Mouse (Mus musculus) midbrain, postnatal 0 days (tissue): ENCODE data around the gene Snx8. TPM values are rescaled to one million over a fixed set of nuclear protein-coding genes. Genes with fewer than 3 reads are reported as not detected.

Experiments used
- ATAC-seq: fragments of 200-750 bp; cut with Nextera tagmentation; 2 replicates; pipeline ENCODE4 v1.8.0; 2017; ENCODE audit warnings: moderate number of reproducible peaks, mild to moderate bottlenecking, moderate TSS enrichment, moderate library complexity; ENCODE audit not compliant: low FRiP score
- DNase-seq: peaks from one replicate; pipeline ENCODE4 v3.0.0-alpha.2; 2015; ENCODE audit warnings: low spot score
- H3K27ac ChIP-seq: fragments of 300-500 bp; sonication (generic); 2 replicates; pipeline ENCODE4 v1.5.1; 2014; ENCODE audit warnings: low read depth, mild to moderate bottlenecking, low read length, mixed read lengths
- H3K27me3 ChIP-seq: fragments of 300-500 bp; sonication (generic); 2 replicates; pipeline ENCODE4 v1.6.1; 2014; ENCODE audit warnings: low read length, control low read depth, mixed read lengths; ENCODE audit not compliant: insufficient read depth
- H3K36me3 ChIP-seq: fragments of 300-500 bp; sonication (generic); 2 replicates; pipeline ENCODE4 v1.6.1; 2014; ENCODE audit warnings: low read length, control low read depth, mixed read lengths; ENCODE audit not compliant: insufficient read depth
- H3K4me1 ChIP-seq: fragments of 300-500 bp; sonication (generic); 2 replicates; pipeline ENCODE4 v1.6.1; 2014; ENCODE audit warnings: mild to moderate bottlenecking, control low read depth, antibody characterized with exemption, low read length, mixed read lengths; ENCODE audit not compliant: insufficient read depth
- H3K4me2 ChIP-seq: fragments of 300-500 bp; sonication (generic); 2 replicates; pipeline ENCODE4 v1.6.1; 2014; ENCODE audit warnings: low read depth, mild to moderate bottlenecking, low read length, mixed read lengths; ENCODE audit not compliant: poor library complexity, severe bottlenecking
- H3K4me3 ChIP-seq: fragments of 300-500 bp; sonication (generic); 2 replicates; pipeline ENCODE4 v1.5.1; 2014; ENCODE audit warnings: low read depth, mild to moderate bottlenecking, low read length, moderate library complexity
- H3K9ac ChIP-seq: fragments of 300-500 bp; sonication (generic); replicated peaks from 2 replicates; pipeline ENCODE4 v1.6.1; 2014; ENCODE audit warnings: mild to moderate bottlenecking, low read length, moderate library complexity, mixed read lengths; ENCODE audit not compliant: poor library complexity, severe bottlenecking
- H3K9me3 ChIP-seq: fragments of 300-500 bp; sonication (generic); 2 replicates; pipeline ENCODE4 v1.6.1; 2016; ENCODE audit warnings: low read length, control low read depth
- CTCF ChIP-seq: IDR thresholded peaks from 2 replicates; pipeline ENCODE4 v1.5.1; 2016; ENCODE audit warnings: antibody characterized with exemption, mild to moderate bottlenecking
- WGBS: fragments of 180-500 bp; shearing (Covaris S2); extraction: QIAGEN DNeasy Blood & Tissue Kit; methylation state at CpG from one replicate; pipeline ENCODE4 v1.1.7; 2014; 5-methylcytosine and 5-hydroxymethylcytosine counted together
- polyA plus RNA-seq: library from polyadenylated mRNA; unstranded; fragments of >200 nt; fragmentation: Nextera tagmentation; extraction: Ambion mirVana; gene quantifications from 2 replicates; pipeline ENCODE4 v1.2.1, GENCODE M21; 2015
- total RNA-seq: library from RNA; depleted of rRNA; stranded (reverse); fragments of >200 nt; gene quantifications from 2 replicates; pipeline ENCODE4 v1.2.3, GENCODE M21; 2014

Snx8 gene
- total and polyA plus RNA-seq, 2 experiments from 2014 or later: 46.9 to 86.8 TPM

DNA sequence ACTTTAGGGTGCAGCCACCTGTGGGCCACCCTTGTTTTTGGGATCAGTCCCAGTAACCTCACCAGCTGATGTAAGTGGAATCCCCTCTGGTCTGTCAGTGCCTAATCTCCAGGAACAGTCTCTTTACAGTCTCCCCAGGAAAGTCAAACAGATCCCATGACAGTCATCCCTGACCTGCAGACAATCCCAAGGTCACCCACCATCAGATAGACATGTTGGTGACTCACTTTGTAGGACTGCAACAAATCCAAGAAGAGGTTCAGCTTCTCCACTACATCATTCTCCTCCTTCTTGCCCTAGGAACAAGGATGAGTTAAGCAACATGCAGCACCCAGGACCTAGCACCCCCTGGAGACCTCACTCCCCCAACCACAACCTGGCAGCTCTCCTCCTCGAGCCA lies 43.0 kb downstream of the Snx8 start:
- H3K27me3 ChIP-seq: no peaks in the 10 kb centered on the region
- ATAC-seq: no peak
- H3K4me2 ChIP-seq: no peak overlapping the region
- no peak overlapping the region for H3K9ac ChIP-seq
- H3K4me1 ChIP-seq: no peaks in the 10 kb centered on the region
- H3K4me3 ChIP-seq: no peak overlapping the region
- DNase-seq: no peak
- no peak for TF ChIP-seq CTCF
- H3K27ac ChIP-seq: no peak overlapping the region
- H3K9me3 ChIP-seq: no peaks in the 10 kb centered on the region
- WGBS: 89% methylated on average over 1 of the region's 1 CpGs
- peaks cover 35% of the 10 kb centered on the region for H3K36me3 ChIP-seq

- Histone ChIP-seq H3K4me3 (no peak overlapping the region), H3K27ac (no peak overlapping the region), H3K4me1 (no peaks in the 10 kb centered on the region), H3K36me3 (peaks cover 42% of the 10 kb centered on the region), H3K27me3 (no peaks in the 10 kb centered on the region), H3K9me3 (no peaks in the 10 kb centered on the region), H3K9ac (no peak overlapping the region), H3K4me2 (no peak overlapping the region)
- no peak for DNase-seq
- WGBS: 93% methylated on average over 4 of the region's 4 CpGs
- TF ChIP-seq CTCF: no peak
- no peak for ATAC-seq
Measured at GRCm38 (mm10) chr5:140345244-140345643, 43.8 kb downstream of the Snx8 start.

- Histone ChIP-seq H3K27ac (no peak overlapping the region), H3K9ac (no peak overlapping the region), H3K4me2 (no peak overlapping the region), H3K36me3 (peaks cover 53% of the 10 kb centered on the region), H3K27me3 (no peaks in the 10 kb centered on the region), H3K4me1 (no peaks in the 10 kb centered on the region), H3K4me3 (no peak overlapping the region), H3K9me3 (no peaks in the 10 kb centered on the region)
- TF ChIP-seq CTCF: peak; percentile 33; the same call in 1 of the 2 replicates
- WGBS: 91% methylated on average over 4 of the region's 4 CpGs
- no peak for ATAC-seq
- DNase-seq: no peak
Measured at GRCm38 (mm10) chr5:140342880-140343279, 46.2 kb downstream of the Snx8 start.

DNA sequence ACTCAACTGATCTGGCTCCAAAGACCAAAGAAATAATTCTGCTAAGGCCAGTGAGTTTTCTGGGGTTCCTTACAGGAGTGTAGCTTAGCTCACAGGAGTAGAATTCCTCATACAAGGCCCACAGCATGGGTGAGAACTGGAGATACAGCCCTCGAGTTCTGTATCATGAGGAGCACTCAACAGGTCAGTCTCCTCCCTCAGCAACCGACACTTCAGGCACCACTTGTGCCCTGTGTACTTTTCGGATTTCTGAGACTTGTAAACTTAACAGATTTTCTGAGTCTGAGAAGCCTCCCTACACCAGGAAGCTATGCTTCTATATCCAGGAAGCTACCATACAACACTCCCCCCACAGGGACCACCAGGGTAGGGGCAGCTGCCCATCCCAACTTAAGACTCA lies 49.2 kb downstream of the Snx8 start:
- Histone ChIP-seq H3K9ac (no peak overlapping the region), H3K4me1 (no peaks in the 10 kb centered on the region), H3K4me2 (no peak overlapping the region), H3K27ac (no peak overlapping the region), H3K36me3 (peaks cover 38% of the 10 kb centered on the region), H3K27me3 (no peaks in the 10 kb centered on the region), H3K9me3 (no peaks in the 10 kb centered on the region), H3K4me3 (no peak overlapping the region)
- ATAC-seq (no peak), DNase-seq (no peak)
- WGBS: 92% methylated on average over 3 of the region's 3 CpGs
- no peak for TF ChIP-seq CTCF

GRCm38 (mm10) chr5:140338779-140339178 lies 50.3 kb downstream of the Snx8 start:
- no peak overlapping the region for H3K27ac ChIP-seq
- peak; percentile 27; the same call in 1 of the 2 replicates for TF ChIP-seq CTCF
- peaks cover 27% of the 10 kb centered on the region for H3K36me3 ChIP-seq
- WGBS: 96% methylated on average over 4 of the region's 4 CpGs
- H3K9ac ChIP-seq: no peak overlapping the region
- no peaks in the 10 kb centered on the region for H3K27me3 ChIP-seq
- H3K4me1 ChIP-seq: no peaks in the 10 kb centered on the region
- H3K4me3 ChIP-seq: no peak overlapping the region
- ATAC-seq (no peak), DNase-seq (no peak)
- no peak overlapping the region for H3K4me2 ChIP-seq
- no peaks in the 10 kb centered on the region for H3K9me3 ChIP-seq

DNA sequence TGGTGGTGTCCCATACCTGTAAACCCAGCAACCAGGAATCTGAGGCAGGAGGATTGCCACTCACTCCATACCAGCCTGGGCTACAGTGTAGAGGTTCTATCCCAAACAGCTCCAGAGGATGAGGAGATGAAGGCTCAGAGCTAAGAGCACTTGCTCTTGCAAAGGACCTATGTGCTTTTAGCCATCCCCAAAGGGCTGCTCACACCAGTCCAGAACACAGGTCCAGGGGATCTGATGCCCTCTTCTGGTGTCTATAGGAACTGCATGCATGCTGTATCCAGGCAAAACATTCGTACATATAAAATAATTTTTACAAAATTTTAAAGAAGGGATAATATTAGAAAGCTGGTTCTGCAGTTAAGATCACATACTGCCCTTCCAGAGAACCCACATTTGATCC lies 52.4 kb downstream of the Snx8 start:
- Histone ChIP-seq H3K4me1 (no peaks in the 10 kb centered on the region), H3K9me3 (no peaks in the 10 kb centered on the region), H3K9ac (no peak overlapping the region), H3K36me3 (peaks cover 24% of the 10 kb centered on the region), H3K4me3 (no peak overlapping the region), H3K27ac (no peak overlapping the region), H3K27me3 (no peaks in the 10 kb centered on the region), H3K4me2 (no peak overlapping the region)
- peak; percentile 37 for DNase-seq
- no peak for ATAC-seq
- TF ChIP-seq CTCF: peak; percentile 83
- WGBS: 75% methylated on average over 1 of the region's 1 CpGs
